Mouse (Mus musculus) mouse trophoblast stem cell (cell line): ENCODE data around the gene Gpr15.

Experiments used
- in situ Hi-C, 2 experiments: fragments of 300-500 bp; cut with MseI, MboI; formaldehyde crosslinking; loops; 2 replicates in 1 of 2; 3 replicates in 1 of 2; pipeline ENCODE4 v1.15.1; 2025

The Gpr15 gene

DNA sequence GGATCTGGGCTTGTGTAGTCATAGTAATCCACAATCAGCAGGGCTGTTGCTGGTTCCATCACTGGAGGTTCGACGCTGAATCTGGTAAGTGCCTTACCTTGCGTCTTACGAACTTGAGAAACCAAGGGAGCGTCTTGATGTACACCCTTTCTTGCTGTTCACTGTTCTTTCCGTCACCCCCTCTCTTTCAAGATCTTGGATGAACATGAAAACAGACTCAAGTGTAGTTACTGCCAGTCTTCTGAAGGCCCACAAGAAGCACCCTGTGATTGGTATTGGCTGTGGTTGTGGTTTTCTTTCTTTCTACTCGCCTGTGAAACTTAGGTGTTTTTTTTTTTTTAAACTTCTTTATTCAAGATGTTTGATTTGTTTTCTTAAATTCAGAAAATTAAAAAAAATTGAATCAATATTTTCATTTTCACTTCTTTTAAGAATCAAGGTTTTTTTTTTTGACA lies at the start of gene Gpr15:
Gpr15 (minus strand) TSS at position 405 of the 455 bp plus-strand sequence.
- in situ Hi-C loops = no loop called here

DNA sequence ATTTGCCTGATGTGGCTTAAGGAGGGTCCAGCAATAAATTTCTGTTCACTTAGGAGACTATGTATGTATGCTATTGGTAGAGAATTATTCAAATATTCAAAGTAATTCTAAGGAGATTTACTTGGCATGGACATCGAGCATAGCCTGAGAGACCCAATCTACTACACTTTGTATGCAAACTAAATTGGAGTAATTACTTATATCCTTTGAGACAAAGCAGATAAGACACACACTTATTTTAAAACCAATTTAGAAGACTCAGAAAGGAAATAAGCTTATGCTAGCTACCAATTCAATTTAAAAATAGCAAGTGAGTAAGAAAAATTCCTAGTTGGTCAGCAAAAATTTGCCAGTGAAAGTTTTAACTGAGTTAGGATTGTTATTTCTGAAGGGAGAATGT lies 44.2 kb upstream of the Gpr15 start, which contains the start of gene Olfr172:
Olfr172 (minus strand) TSS at position 101 of the 400 bp plus-strand sequence.
- in situ Hi-C loops = no loop called here

DNA sequence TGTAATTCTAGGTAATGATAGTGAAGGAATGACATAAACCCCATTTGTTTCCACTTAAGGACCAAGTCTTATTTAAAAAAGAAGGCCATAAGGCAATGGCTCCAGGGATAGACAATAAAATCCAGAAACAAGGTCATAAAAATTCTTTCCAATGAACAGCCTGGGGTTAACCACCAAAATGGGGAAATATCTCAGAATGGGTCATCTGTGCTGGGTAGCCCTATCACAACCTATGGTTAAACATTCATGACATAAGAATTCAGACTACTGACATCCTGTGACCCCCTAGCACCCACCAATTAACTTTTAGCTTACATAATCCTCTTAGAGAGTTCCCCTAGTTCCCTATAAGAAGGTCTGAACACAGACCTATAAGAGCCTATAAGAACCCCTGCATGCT lies 37.3 kb upstream of the Gpr15 start:
- in situ Hi-C loops = no loop called here

DNA sequence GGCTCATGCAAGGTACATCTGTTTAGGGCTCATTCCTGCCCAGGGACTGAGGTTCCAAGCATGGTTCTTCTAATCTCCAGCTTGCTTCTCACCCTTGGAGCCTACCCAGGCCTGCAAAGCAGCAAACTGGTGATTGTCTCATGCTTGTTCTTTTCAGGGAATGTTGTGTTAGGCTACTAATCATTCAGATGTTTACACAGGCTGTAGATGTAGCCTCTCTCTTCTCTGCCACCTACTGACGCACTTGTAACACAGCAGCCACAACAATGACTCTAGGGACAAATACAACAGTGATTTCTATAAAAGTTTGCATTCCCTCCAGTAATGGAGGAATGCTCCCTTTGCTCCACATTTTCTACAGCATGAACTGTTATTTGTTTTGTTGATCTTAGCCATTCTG lies 32.4 kb upstream of the Gpr15 start:
- in situ Hi-C loops = no loop called here

DNA sequence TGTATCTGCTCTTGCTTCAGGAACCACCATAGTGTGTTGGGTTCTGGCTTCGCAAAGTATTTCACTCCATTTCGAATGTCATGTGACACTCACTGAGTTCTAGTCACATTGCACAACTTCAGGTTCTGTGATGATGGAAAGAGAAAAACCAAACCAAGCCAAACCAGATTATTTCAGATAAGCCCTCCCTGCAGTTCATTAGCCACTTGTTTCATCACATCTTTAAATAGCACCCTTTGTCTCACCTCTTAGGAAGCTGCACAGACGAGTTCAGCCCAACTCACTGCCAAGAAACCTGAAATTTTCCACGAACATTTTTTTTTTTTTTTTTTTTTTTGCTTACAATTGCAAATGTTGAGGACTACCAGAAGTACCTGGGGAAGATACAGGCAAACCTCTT lies 27.8 kb upstream of the Gpr15 start:
- in situ Hi-C loops = no loop called here

DNA sequence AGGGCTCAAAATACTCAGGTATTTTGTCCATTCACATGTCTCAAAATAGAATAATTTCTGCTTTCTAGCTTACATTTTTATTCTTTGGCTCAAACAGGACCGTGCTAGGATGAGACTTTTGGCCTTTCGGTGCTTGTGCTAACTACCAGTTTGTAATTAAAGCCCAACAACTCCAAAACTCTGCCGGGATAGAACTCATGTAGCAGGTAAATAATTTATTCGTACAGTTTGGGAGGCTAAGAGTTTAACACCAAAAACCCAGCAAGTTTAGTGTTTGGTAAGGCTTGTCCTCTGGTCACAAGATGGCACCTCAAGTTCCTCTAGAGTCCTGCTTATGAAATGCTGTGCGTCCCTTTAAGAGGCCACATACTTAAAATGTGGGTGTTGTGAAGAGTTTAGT lies 21.9 kb upstream of the Gpr15 start:
- in situ Hi-C loops = no loop called here

DNA sequence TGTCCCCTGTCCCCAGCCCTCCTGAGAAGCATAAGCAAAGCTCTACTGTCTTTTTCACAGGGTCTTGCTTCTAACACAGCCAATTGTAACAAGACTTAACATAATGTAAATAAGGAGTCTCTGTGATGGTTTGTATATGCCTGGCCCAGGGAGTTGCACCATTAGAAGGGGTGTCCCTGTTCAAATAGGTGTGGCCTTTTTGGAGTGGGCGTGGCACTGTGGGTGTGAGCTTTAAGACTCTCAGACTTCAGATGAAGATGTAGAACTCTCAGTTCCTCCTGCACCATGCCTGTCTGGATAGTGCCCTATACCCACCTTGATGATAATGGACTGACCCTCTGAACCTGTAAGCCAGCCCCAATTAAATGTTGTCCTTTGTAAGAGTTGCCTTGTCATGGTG lies 19.9 kb upstream of the Gpr15 start:
- in situ Hi-C loops = no loop called here

DNA sequence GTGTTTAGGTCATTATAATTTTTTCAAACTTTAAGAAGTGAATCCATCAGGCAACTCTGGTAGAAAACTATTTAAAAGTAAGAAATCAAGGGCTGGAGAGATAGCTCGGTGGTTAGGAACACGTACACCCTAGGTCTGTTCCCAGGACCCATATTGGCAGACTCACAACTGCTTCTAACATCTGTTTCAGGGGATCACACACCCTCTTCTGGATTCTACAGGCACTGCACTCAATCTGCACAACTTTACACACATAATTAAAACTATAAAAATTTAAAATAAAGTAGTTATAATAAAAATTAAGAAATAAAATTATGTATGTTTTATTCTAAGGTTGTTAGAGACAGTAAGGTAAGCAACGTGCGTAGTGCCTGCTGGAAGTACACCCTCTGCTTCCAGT lies 19.3 kb upstream of the Gpr15 start:
- in situ Hi-C loops = no loop called here

DNA sequence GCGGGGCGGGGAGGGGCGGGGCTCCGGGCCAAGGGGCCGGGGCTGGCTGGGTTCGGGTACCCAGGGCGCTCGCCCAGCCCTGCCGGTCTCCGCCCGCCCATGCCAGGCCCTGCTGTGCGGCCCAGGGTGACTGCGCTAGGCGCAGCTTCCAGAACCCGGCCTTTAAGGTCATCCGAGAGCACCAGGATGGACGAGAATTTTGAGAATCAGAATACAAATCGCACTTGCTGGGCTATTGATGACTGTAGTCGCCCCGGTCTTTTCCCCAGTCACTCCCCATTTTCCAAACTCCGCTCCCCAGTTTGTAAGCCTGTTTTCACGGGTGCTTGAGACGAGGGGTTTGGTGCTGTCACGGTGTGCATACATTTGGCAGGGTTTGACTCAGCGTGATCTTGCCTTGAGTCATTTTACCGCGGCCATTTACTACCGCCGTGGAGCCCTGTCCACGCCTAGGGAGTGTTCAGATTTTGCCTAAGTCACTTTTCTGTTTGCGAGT lies 9.4 kb upstream of the Gpr15 start:
- in situ Hi-C loops = no loop called here

DNA sequence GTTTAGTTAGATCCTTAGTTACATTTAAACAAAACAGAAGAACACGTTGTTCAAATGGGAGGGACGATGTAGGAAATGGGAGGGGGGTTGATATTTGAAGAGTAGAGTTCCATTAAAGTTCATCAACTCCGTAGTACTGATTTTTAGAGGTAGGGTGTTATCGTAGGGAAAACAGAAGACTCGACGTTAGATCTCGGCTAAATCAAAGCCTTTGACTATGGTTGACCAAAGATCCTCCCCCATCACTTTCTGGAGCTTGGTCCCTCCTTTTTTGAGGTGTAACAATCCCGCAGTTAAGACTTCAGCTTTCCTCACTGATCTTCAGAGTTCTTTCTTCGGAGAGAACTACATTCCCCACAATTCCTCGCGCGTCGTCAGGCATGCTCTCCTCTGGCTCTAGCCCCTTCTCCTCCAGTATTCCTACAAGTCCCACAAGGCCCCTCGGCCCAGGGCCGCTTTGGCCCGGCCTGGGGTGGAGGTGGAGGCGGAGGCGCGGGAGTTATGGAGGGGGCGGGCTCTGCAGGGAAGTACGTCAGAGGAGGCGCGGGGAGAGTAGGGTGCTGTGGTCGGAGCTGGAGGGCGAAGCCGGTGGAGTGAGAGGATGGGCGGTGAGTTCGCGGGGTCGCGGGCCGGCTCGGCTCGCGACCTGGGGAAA lies 8.7 kb upstream of the Gpr15 start, which contains the start of gene Cldnd1:
Cldnd1 (plus strand) TSS at position 434 of the 655 bp plus-strand sequence.
- in situ Hi-C loops = no loop called here

DNA sequence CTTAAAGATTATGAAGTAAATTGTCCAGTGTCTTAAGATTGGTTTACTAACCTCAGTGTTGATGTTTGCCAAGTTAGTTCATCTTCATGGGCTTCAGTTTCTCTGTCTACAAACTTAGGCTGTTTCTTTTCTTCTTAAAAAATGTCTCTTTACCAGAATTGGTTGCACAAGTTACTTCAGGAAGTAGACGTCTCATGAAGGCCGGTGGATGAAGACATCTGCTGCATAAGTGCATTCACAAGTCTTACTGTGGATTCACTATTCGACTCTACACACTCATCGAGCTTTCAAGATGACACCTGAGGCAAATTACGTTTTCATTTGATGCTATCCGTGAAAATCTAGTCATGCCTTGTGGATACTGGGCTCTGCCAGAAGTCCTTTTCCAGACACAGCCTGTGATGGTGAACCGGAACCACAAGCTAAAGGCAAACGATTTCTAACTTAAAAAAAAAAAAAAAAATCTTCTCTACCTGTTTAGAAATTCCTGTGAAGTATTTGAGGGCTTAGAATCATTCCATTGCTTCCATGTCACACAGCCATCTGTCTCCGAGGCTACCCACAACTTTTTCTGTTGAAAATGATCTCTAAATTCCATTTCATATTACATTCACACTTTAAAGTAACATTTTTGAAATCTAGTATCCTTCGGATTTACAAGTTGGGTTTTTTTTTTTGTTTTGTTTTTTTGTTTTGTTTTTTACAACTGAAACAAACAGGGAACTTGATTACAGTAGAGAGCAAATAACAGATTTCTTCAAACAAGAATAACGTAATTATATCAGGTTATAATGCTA lies 8.0 kb upstream of the Gpr15 start:
- in situ Hi-C loops = no loop called here

DNA sequence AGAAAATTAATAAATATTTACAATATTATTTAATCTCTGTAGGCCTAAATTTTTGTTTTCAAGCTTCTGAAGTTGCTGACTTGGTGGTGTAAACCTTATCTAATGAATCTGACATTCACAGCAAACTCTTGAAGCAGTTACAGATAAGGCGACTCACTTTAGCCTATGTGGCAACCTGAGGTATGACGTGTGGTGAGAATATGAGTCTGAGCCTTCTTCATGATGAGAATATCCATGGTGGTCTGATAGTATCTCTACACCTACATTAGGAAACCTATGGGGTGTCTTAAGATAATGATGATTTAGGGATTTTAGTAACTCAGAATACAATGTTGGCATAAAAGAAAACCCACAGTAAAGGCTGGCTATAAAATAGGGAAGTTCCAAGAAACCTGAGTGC lies 3.4 kb upstream of the Gpr15 start:
- in situ Hi-C loops = no loop called here

DNA sequence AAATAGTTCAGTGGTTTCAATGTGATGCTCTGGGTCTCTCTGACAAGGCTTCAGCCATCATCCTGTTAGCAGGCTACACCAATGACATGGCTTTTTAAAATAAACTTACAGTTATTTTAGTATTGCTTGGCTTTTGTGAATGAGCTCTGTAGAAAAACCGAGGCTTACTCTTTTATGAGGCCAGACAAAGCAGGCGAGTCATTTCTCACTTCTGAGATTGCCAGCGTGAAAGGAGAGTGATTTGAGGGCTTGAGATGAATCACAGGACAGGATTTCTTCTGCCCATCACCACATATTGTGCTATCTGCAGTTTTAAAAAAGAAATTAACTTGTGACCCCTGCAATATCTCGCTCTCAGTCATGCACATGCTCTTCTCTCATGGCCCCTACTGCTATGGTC lies 3.9 kb downstream of the Gpr15 start:
- in situ Hi-C loops = no loop called here

DNA sequence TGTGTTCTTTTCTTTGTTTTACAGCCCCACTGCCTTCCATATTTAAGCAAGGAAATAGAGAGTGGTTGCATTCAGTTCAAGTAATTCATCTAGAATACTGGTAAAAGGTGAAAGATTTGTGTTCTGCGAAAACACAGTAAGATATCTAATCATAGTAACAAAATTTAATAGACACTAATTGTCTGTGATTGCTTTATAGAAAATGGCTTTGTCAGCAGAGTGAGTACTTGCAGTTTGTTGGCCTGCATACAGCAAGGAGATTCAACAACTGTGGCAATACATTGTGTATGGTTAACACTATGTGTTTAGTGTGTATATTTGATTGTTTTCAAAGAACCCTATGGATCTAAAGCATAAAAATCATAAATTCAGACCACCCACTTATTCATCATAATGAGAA lies 5.7 kb downstream of the Gpr15 start:
- in situ Hi-C loops = no loop called here

DNA sequence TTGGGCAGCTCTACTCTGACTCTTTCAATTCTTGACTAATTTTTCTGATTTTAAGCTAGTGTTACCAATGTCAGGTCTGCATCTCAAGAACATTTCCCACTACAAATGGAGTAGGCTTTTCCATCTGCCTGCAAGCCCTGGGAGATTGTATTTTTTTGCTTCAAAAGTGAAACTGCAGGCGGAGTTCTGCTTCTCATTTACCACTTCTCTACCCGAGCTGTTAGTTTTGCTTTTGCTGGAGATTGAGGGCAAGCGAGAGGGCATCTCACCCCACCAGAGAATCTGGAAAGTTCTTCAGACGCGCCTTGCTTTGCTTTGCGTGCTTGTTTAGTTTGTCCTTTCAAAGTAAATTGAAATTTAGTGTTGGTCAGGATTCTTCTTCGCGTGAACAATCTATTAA lies 6.6 kb downstream of the Gpr15 start:
- in situ Hi-C loops = no loop called here

DNA sequence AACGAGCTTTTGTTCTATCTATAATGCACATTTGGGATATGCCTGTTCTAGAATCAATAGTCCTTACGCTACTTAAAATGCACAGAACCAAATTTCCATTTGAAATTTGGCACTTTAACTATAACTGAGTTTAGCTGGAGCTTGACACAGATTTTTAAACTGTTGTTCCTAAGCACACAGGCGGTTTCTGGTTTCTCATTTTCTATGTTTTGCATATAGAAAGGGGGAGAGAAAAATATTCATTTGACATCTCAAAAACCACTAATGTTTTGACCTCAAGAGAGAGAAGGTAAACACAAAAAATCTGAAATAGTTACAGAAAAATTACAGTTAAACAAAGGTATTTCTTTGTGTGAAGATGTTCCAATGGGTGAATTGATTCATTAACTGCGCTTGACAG lies 9.3 kb downstream of the Gpr15 start:
- in situ Hi-C loops = no loop called here

DNA sequence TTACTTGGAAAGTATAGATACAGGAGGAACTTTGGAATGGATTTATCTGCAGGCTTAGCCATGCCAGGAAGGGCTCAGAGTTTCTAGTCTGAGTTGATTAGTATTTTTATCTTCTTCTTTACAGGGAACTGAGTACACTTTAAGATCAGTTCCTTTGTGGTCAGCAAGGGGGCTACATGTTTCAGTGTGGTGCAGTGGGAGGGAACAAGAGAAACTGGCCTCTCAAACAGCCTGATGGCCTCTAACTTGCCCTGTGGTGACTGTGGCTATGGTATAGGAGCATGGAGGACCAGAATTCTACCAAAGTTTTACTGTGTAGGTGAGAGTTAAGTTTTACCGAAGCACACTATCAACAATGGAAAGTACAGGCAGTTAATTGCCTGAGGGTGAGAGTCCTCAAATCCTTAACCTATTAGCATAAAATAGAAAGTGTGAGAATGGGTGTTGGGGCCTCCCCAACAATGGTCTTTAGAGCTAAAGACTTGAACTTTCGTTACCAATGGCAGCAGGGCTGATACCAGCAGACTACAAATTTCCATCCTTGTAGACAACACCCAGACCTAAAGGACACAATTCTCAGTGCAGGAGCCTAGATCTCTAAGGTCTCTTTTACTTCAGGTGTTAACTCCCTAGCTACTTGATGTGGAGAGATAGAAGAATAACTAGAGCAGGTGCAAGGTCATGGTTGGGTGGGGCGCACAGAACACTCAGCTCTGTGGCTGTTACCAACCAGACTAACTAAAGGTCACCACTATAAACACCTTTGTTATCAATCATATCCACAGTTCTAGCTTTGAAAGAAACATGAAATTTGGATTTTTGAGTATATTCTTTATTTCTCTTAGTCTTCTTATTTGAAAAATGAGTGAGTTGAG lies 10.0 kb downstream of the Gpr15 start:
- in situ Hi-C loops = no loop called here

DNA sequence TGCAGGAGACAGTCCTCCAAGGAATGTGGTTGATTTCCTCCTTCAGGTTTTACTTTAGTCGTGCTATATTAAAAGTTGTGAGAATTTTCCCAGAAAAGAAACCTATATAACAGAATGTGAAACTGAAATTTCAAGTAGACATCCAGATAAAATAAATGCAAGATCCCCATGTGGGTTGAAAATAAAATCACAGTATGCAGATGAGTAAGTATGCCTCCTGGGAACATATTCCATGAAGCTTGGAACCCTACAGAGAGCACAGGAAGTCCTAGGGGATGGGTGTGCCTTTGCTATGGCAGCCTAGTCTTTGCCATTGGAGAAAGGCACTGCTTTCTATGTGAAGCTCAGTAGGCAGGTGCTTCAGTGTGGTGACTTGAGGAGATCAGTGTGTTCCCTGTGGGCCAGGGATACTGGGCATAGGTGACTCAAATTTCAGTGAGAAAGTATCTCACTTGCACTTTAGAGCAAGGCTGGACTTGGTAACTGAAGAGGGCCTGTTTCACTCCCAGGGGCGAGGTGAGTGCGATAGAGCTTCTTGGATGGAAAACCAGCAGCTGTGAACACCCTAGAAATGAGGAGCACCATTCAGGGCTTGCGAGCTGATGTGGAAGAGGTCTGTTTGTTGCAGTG lies 11.5 kb downstream of the Gpr15 start:
- in situ Hi-C loops = no loop called here

DNA sequence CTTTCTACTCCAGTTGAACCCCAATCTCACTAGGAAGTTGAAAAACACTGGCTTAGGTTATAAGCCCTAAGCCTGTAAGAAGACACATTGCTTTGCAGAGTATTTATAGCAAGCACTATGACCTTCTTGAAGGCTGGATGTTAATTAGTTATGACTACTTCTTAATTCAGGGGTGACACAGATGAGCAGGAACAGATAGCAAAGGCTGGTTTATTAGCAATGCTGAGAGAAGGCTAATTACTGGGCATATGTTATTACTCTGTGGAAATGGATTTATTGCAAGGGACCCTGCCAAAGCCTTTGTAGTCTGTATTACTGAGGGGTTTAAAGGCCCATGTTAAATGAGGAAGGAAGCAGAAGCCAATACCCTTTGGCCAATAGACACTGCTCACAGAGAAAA lies 13.9 kb downstream of the Gpr15 start:
- in situ Hi-C loops = no loop called here

DNA sequence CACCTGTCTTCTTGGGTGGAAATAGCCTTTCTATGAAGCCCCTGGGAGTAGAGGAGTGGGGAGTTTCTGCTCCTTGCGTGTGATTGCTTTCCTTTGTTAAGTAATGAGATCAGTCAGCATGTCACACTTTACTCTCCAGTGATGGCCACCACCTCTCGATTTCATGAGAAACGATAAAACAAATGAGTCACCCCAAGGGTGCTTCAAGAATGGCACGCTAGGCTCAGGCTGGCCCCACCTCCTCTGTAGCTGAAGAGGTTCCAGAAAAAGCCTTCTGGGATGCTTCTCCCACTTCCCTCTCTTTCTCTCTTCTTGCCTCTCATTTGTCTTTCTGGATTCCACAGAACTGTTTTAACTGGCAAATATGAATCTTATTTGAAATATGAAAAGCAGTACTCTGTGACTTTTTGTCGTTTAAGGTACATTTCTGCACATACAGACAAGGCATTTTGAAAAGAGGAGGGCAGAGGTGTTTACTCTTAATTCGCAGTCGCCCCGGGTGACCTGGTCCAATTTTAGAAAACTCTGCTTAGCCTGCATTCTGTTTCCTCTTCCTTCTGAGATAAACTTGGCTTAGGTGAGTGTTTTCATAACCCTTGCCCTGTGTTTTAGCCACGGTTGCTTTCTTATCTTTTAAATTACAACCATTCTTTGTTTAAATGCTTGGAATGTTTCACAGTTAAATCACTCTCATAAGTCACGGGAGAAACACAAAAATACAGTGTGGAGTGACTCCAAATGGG lies 15.3 kb downstream of the Gpr15 start:
- in situ Hi-C loops = no loop called here
